Mouse (Mus musculus): Measurements from ENCODE around the gene Myo3b.

GRCm38 (mm10) chr2:70217800-70218199, 178.9 kb downstream of the Myo3b start:
- TF ChIP-seq TAL1 (IDR thresholded peaks at IDR 0.05; ENCODE audit: low read length) (no peak), GATA1 (IDR thresholded peaks at IDR 0.05; ENCODE audit: low read length) (no peak)

Data from erythroblast, embryonic 14.5 days (primary cell).